Mouse (Mus musculus): ENCODE measurements around the gene Tmem176a. TPM values are rescaled to one million over a fixed set of nuclear protein-coding genes. Genes with fewer than 3 reads are reported as not detected.

Gene Tmem176a
- polyA plus RNA-seq, 1 experiment from 2014 or later, result 23.8 TPM

- Histone ChIP-seq H3K27me3 (replicated peaks; ENCODE audit: control insufficient read depth, insufficient read depth, low read length) (no peaks in the 10 kb centered on the region), H3K27ac (ENCODE audit: low read depth, low read length) (no peak overlapping the region), H3K9me3 (replicated peaks; ENCODE audit: control insufficient read depth, low read length) (no peaks in the 10 kb centered on the region), H3K4me3 (ENCODE audit: low read depth, low read length) (no peak overlapping the region), H3K9ac (ENCODE audit: low read length) (no peak overlapping the region), H3K36me3 (ENCODE audit: control insufficient read depth, insufficient read depth, low read length) (peaks cover 35% of the 10 kb centered on the region), H3K4me2 (ENCODE audit: low read length) (no peak overlapping the region), H3K4me1 (ENCODE audit: control insufficient read depth, insufficient read depth, low read length) (peaks cover 18% of the 10 kb centered on the region)
- DNase-seq (ENCODE audit: low spot score), result no peak
- no peak for ATAC-seq
- WGBS, result 93% methylated on average over 5 of the region's 5 CpGs
These were observed 4.6 kb upstream of the Tmem176a start for GRCm38 (mm10) chr6:48836146-48836545.

- Histone ChIP-seq H3K36me3 (ENCODE audit: control insufficient read depth, insufficient read depth, low read length) (peaks cover 35% of the 10 kb centered on the region), H3K27me3 (replicated peaks; ENCODE audit: control insufficient read depth, insufficient read depth, low read length) (no peaks in the 10 kb centered on the region), H3K4me2 (ENCODE audit: low read length) (no peak overlapping the region), H3K9ac (ENCODE audit: low read length) (no peak overlapping the region), H3K4me1 (ENCODE audit: control insufficient read depth, insufficient read depth, low read length) (peaks cover 30% of the 10 kb centered on the region), H3K9me3 (replicated peaks; ENCODE audit: control insufficient read depth, low read length) (no peaks in the 10 kb centered on the region), H3K27ac (ENCODE audit: low read depth, low read length) (no peak overlapping the region), H3K4me3 (ENCODE audit: low read depth, low read length) (no peak overlapping the region)
- WGBS, result 81% methylated on average over 7 of the region's 7 CpGs
- no peak for ATAC-seq
- no peak for DNase-seq (ENCODE audit: low spot score)
These were observed 3.2 kb upstream of the Tmem176a start for GRCm38 (mm10) chr6:48837516-48837915.

- Histone ChIP-seq H3K27me3 (replicated peaks; ENCODE audit: control insufficient read depth, insufficient read depth, low read length) (no peaks in the 10 kb centered on the region), H3K4me3 (ENCODE audit: low read depth, low read length) (no peak overlapping the region), H3K9me3 (replicated peaks; ENCODE audit: control insufficient read depth, low read length) (no peaks in the 10 kb centered on the region), H3K4me2 (ENCODE audit: low read length) (peak overlapping the region; percentile 57), H3K27ac (ENCODE audit: low read depth, low read length) (no peak overlapping the region), H3K9ac (ENCODE audit: low read length) (no peak overlapping the region), H3K36me3 (ENCODE audit: control insufficient read depth, insufficient read depth, low read length) (peaks cover 27% of the 10 kb centered on the region), H3K4me1 (ENCODE audit: control insufficient read depth, insufficient read depth, low read length) (peaks cover 30% of the 10 kb centered on the region)
- 70% methylated on average over 6 of the region's 6 CpGs for WGBS
- no peak for ATAC-seq
- DNase-seq (ENCODE audit: low spot score), result no peak
These were observed 2.2 kb upstream of the Tmem176a start for GRCm38 (mm10) chr6:48838321-48839080.

- Histone ChIP-seq H3K4me1 (ENCODE audit: control insufficient read depth, insufficient read depth, low read length) (peaks cover 30% of the 10 kb centered on the region), H3K27me3 (replicated peaks; ENCODE audit: control insufficient read depth, insufficient read depth, low read length) (no peaks in the 10 kb centered on the region), H3K9me3 (replicated peaks; ENCODE audit: control insufficient read depth, low read length) (no peaks in the 10 kb centered on the region), H3K36me3 (ENCODE audit: control insufficient read depth, insufficient read depth, low read length) (0 out of 2 replicates have a peak, but pooled peaks cover 6% of the 10 kb centered on the region), H3K4me2 (ENCODE audit: low read length) (peak within 1 kb of the TSS; percentile 57), H3K27ac (ENCODE audit: low read depth, low read length) (peak within 1 kb of the TSS; percentile 84), H3K4me3 (ENCODE audit: low read depth, low read length) (peak within 1 kb of the TSS; percentile 33), H3K9ac (ENCODE audit: low read length) (peak within 1 kb of the TSS; percentile 61)
- WGBS, result 4% methylated on average over 6 of the region's 6 CpGs
- ATAC-seq (peak; percentile 93), DNase-seq (ENCODE audit: low spot score) (peak; percentile 97)
These were observed 380 bp downstream of the Tmem176a start, which contains the start of gene Tmem176b for GRCm38 (mm10) chr6:48840973-48841625. Gene Tmem176b, minus strand, starts transcription at chr6:48841496.

- Histone ChIP-seq H3K4me2 (ENCODE audit: low read length) (peak overlapping the region; percentile 57; the same call in 1 of the 2 replicates), H3K27ac (ENCODE audit: low read depth, low read length) (no peak overlapping the region), H3K27me3 (replicated peaks; ENCODE audit: control insufficient read depth, insufficient read depth, low read length) (no peaks in the 10 kb centered on the region), H3K4me3 (ENCODE audit: low read depth, low read length) (no peak overlapping the region), H3K9me3 (replicated peaks; ENCODE audit: control insufficient read depth, low read length) (no peaks in the 10 kb centered on the region), H3K36me3 (ENCODE audit: control insufficient read depth, insufficient read depth, low read length) (0 out of 2 replicates have a peak, but pooled peaks cover 3% of the 10 kb centered on the region), H3K4me1 (ENCODE audit: control insufficient read depth, insufficient read depth, low read length) (peaks cover 30% of the 10 kb centered on the region), H3K9ac (ENCODE audit: low read length) (no peak overlapping the region)
- no peak for ATAC-seq
- no peak for DNase-seq (ENCODE audit: low spot score)
- WGBS, result 73% methylated on average over 11 of the region's 11 CpGs
These were observed 1.6 kb downstream of the Tmem176a start for GRCm38 (mm10) chr6:48842111-48842842.

GRCm38 (mm10) chr6:48845086-48845485 lies 4.4 kb downstream of the Tmem176a start:
- no peak for DNase-seq (ENCODE audit: low spot score)
- no peak for ATAC-seq
- Histone ChIP-seq H3K27ac (ENCODE audit: low read depth, low read length) (no peak overlapping the region), H3K36me3 (ENCODE audit: control insufficient read depth, insufficient read depth, low read length) (no peaks in the 10 kb centered on the region), H3K4me2 (ENCODE audit: low read length) (no peak overlapping the region), H3K4me3 (ENCODE audit: low read depth, low read length) (no peak overlapping the region), H3K27me3 (replicated peaks; ENCODE audit: control insufficient read depth, insufficient read depth, low read length) (no peaks in the 10 kb centered on the region), H3K4me1 (ENCODE audit: control insufficient read depth, insufficient read depth, low read length) (peaks cover 17% of the 10 kb centered on the region), H3K9me3 (replicated peaks; ENCODE audit: control insufficient read depth, low read length) (no peaks in the 10 kb centered on the region), H3K9ac (ENCODE audit: low read length) (no peak overlapping the region)
- WGBS, result 76% methylated on average over 4 of the region's 4 CpGs

- WGBS, result under 1% methylated on average over 29 of the region's 29 CpGs
- H3K4me1 ChIP-seq (ENCODE audit: control insufficient read depth, insufficient read depth, low read length), result no peaks in the 10 kb centered on the region
- peak; percentile 37 for DNase-seq (ENCODE audit: low spot score)
- peak overlapping the region; percentile 20 for H3K4me3 ChIP-seq (ENCODE audit: low read depth, low read length)
- no peak overlapping the region for H3K27ac ChIP-seq (ENCODE audit: low read depth, low read length)
- no peaks in the 10 kb centered on the region for H3K36me3 ChIP-seq (ENCODE audit: control insufficient read depth, insufficient read depth, low read length)
- peak overlapping the region; percentile 56 for H3K4me2 ChIP-seq (ENCODE audit: low read length)
- ATAC-seq, result peak; percentile 67
- no peaks in the 10 kb centered on the region for H3K9me3 ChIP-seq (replicated peaks; ENCODE audit: control insufficient read depth, low read length)
- no peaks in the 10 kb centered on the region for H3K27me3 ChIP-seq (replicated peaks; ENCODE audit: control insufficient read depth, insufficient read depth, low read length)
- no peak overlapping the region for H3K9ac ChIP-seq (ENCODE audit: low read length)
These were observed 11.2 kb downstream of the Tmem176a start for GRCm38 (mm10) chr6:48851820-48852491.

GRCm38 (mm10) chr6:48854155-48854554 lies 13.4 kb downstream of the Tmem176a start:
- Histone ChIP-seq H3K9me3 (replicated peaks; ENCODE audit: control insufficient read depth, low read length) (no peaks in the 10 kb centered on the region), H3K27me3 (replicated peaks; ENCODE audit: control insufficient read depth, insufficient read depth, low read length) (no peaks in the 10 kb centered on the region), H3K4me1 (ENCODE audit: control insufficient read depth, insufficient read depth, low read length) (no peaks in the 10 kb centered on the region), H3K27ac (ENCODE audit: low read depth, low read length) (no peak overlapping the region), H3K4me3 (ENCODE audit: low read depth, low read length) (no peak overlapping the region), H3K9ac (ENCODE audit: low read length) (no peak overlapping the region), H3K4me2 (ENCODE audit: low read length) (no peak overlapping the region), H3K36me3 (ENCODE audit: control insufficient read depth, insufficient read depth, low read length) (no peaks in the 10 kb centered on the region)
- ATAC-seq (no peak), DNase-seq (ENCODE audit: low spot score) (no peak)
- WGBS, result 95% methylated on average over 2 of the region's 2 CpGs

Data from forebrain, embryonic 14.5 days (tissue).